Mouse (Mus musculus): ENCODE results near the gene Ptpdc1.
A peak's percentile ranks its signal among the peaks of the same experiment; 100 is the strongest.

The Ptpdc1 gene

DNA sequence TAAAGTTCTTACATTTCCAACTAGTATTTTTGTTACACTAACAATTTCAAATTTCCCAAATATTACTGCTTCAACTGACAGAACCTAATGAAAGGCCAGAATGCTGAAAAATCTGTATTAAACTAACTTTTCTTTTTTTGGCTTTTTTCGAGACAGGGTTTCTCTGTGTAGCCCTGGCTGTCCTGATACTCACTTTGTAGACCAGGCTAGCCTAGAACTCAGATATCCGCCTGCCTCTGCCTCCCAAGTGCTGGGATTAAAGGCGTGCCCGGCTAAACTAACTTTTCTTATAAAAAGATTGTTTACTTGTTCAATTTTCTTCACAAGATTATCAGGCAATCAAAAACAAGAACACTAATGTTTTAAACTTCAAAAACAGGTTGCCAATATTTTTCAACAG, 80.6 kb downstream of the Ptpdc1 start:
- peaks cover 59% of the 10 kb centered on the region for H3K4me1 ChIP-seq (replicated peaks; ENCODE audit: low read depth, low read length)
- peak overlapping the region; percentile 95 for H3K4me3 ChIP-seq (replicated peaks; ENCODE audit: low read length)
- 0 out of 2 replicates have a peak, but pooled peaks cover 5% of the 10 kb centered on the region for H3K27me3 ChIP-seq (ENCODE audit: insufficient read depth, low read length)
- H3K36me3 ChIP-seq (ENCODE audit: insufficient read depth, low read length): peaks cover 18% of the 10 kb centered on the region; the same call in 1 of the 2 replicates
- TF ChIP-seq NANOG (IDR thresholded peaks at IDR 0.05; ENCODE audit: borderline replicate concordance, low read length) (no peak), CTCF (conservative IDR thresholded peaks at IDR 0.05; ENCODE audit: low read length) (no peak), POU5F1 (IDR thresholded peaks at IDR 0.05; ENCODE audit: borderline replicate concordance, low read length) (no peak)
- H3K9me3 ChIP-seq (ENCODE audit: low read length): no peaks in the 10 kb centered on the region

DNA sequence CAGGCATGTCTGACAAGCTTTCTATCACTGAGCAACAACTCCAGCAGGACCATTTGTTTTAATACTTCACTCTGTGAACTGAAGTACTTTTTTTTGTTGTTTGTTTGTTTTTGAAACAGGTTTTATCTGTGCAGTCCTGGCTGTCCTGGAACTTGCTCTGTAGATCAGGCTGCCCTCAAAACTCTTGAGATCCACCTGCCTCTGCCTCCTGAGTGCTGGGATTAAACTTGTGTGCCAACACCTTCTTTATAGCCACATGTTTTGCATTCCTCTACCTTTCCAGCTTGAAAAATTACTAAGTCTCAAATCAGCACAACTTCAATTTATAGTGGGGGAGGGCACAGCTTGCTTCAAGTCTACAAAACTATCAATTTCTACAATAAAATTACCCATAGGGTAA, 81.1 kb downstream of the Ptpdc1 start:
- TF ChIP-seq CTCF (conservative IDR thresholded peaks at IDR 0.05; ENCODE audit: low read length) (no peak), POU5F1 (IDR thresholded peaks at IDR 0.05; ENCODE audit: borderline replicate concordance, low read length) (no peak), NANOG (IDR thresholded peaks at IDR 0.05; ENCODE audit: borderline replicate concordance, low read length) (no peak)
- Histone ChIP-seq H3K36me3 (ENCODE audit: insufficient read depth, low read length) (peaks cover 18% of the 10 kb centered on the region; the same call in 1 of the 2 replicates), H3K27me3 (ENCODE audit: insufficient read depth, low read length) (0 out of 2 replicates have a peak, but pooled peaks cover 5% of the 10 kb centered on the region), H3K4me1 (replicated peaks; ENCODE audit: low read depth, low read length) (peaks cover 62% of the 10 kb centered on the region), H3K9me3 (ENCODE audit: low read length) (no peaks in the 10 kb centered on the region), H3K4me3 (replicated peaks; ENCODE audit: low read length) (peak overlapping the region; percentile 95)

DNA sequence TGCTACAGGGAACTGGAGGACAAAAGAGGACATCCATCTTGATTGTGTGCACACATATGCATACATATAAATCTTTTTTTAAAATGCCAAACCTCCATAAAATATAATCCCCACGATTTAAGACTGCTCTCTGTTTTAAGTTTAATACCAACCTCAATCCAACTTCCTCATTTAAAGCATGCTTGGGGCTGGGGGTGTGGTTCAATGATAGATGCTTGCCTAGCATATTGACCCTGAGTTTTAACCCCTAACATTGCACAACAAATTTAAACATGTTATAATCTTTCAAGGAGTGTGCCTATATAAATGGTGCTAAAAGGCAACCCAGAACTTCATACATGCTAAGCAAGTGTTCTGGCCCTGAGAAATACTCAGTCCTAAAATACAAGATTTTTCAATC, 85.0 kb downstream of the Ptpdc1 start:
- peaks cover 56% of the 10 kb centered on the region for H3K36me3 ChIP-seq (ENCODE audit: insufficient read depth, low read length)
- TF ChIP-seq CTCF (conservative IDR thresholded peaks at IDR 0.05; ENCODE audit: low read length) (no peak), NANOG (IDR thresholded peaks at IDR 0.05; ENCODE audit: borderline replicate concordance, low read length) (no peak), POU5F1 (IDR thresholded peaks at IDR 0.05; ENCODE audit: borderline replicate concordance, low read length) (no peak)
- no peaks in the 10 kb centered on the region for H3K9me3 ChIP-seq (ENCODE audit: low read length)
- peaks cover 60% of the 10 kb centered on the region for H3K4me1 ChIP-seq (replicated peaks; ENCODE audit: low read depth, low read length)
- no peaks in the 10 kb centered on the region for H3K27me3 ChIP-seq (ENCODE audit: insufficient read depth, low read length)
- 0 out of 2 replicates have a peak overlapping the region, but pooled peaks have one; percentile 20 for H3K4me3 ChIP-seq (replicated peaks; ENCODE audit: low read length)

DNA sequence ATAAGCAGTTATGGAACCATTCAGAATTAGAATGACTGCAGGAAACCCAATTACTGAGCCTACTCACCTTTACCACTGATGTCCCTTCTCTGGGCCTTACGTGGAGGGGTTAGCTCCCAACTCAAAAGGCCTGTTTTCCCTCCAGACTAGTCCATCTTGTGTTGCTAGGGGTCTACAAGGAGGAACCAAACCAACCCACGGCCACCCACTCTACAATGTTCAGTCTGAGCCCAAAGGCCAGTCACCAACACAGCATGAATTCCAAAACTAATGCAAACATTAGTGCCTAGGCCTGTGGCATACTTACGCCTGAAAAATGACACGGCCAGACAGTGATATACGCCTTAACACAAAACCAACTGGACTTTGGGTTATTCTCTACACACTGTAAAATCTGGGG, 92.0 kb downstream of the Ptpdc1 start:
- Histone ChIP-seq H3K36me3 (ENCODE audit: insufficient read depth, low read length) (peaks cover 47% of the 10 kb centered on the region), H3K27me3 (ENCODE audit: insufficient read depth, low read length) (no peaks in the 10 kb centered on the region), H3K4me1 (replicated peaks; ENCODE audit: low read depth, low read length) (peaks cover 7% of the 10 kb centered on the region), H3K4me3 (replicated peaks; ENCODE audit: low read length) (no peak overlapping the region), H3K9me3 (ENCODE audit: low read length) (no peaks in the 10 kb centered on the region)
- no peak for TF ChIP-seq POU5F1 (IDR thresholded peaks at IDR 0.05; ENCODE audit: borderline replicate concordance, low read length)
- no peak for TF ChIP-seq CTCF (conservative IDR thresholded peaks at IDR 0.05; ENCODE audit: low read length)
- TF ChIP-seq NANOG (IDR thresholded peaks at IDR 0.05; ENCODE audit: borderline replicate concordance, low read length): no peak

DNA sequence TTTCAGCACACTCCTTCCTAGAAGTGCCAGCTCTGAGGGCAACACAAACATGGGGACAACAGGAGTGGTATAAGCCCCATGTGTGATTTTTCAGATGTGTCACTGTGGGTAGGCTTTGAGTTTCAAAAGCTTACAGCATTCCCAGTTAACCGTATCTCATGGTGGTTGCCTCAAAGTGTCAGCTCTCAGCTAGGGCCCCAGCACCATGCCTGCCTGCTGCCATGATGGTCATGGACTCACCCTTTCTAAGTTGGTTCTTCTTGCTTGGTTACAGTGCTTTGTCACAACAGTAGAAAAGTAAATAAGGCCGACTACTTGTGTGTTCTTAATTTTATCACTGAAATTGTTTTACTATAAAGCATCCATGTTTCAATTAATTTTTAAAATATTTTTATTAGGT, 94.0 kb downstream of the Ptpdc1 start:
- H3K4me3 ChIP-seq (replicated peaks; ENCODE audit: low read length): no peak overlapping the region
- peaks cover 17% of the 10 kb centered on the region for H3K4me1 ChIP-seq (replicated peaks; ENCODE audit: low read depth, low read length)
- no peaks in the 10 kb centered on the region for H3K27me3 ChIP-seq (ENCODE audit: insufficient read depth, low read length)
- peaks cover 27% of the 10 kb centered on the region for H3K36me3 ChIP-seq (ENCODE audit: insufficient read depth, low read length)
- TF ChIP-seq CTCF (conservative IDR thresholded peaks at IDR 0.05; ENCODE audit: low read length): no peak
- TF ChIP-seq POU5F1 (IDR thresholded peaks at IDR 0.05; ENCODE audit: borderline replicate concordance, low read length): no peak
- no peak for TF ChIP-seq NANOG (IDR thresholded peaks at IDR 0.05; ENCODE audit: borderline replicate concordance, low read length)
- H3K9me3 ChIP-seq (ENCODE audit: low read length): no peaks in the 10 kb centered on the region

DNA sequence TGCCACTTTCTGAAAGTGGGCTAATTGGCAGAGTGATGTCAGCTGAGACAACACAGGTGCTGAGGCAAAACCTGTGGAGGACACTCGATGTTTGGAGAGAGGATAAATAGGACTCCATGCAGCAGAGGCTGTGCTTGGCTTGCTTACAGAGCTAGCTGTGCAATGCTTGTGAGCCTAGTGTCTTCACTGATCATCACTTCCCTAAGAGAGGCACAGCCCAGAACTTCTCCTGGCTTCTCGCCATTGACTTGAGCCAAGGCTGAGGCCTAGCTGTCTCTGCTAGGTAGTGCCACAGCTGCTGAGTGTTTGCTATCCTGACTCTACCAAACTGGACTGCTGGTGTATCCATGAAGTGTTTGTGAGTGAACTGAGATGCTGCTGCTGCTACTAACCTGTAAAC, 94.8 kb downstream of the Ptpdc1 start:
- H3K27me3 ChIP-seq (ENCODE audit: insufficient read depth, low read length): no peaks in the 10 kb centered on the region
- H3K36me3 ChIP-seq (ENCODE audit: insufficient read depth, low read length): peaks cover 21% of the 10 kb centered on the region
- H3K4me1 ChIP-seq (replicated peaks; ENCODE audit: low read depth, low read length): peaks cover 25% of the 10 kb centered on the region
- no peak overlapping the region for H3K4me3 ChIP-seq (replicated peaks; ENCODE audit: low read length)
- TF ChIP-seq NANOG (IDR thresholded peaks at IDR 0.05; ENCODE audit: borderline replicate concordance, low read length): no peak
- no peak for TF ChIP-seq CTCF (conservative IDR thresholded peaks at IDR 0.05; ENCODE audit: low read length)
- no peak for TF ChIP-seq POU5F1 (IDR thresholded peaks at IDR 0.05; ENCODE audit: borderline replicate concordance, low read length)
- H3K9me3 ChIP-seq (ENCODE audit: low read length): no peaks in the 10 kb centered on the region

DNA sequence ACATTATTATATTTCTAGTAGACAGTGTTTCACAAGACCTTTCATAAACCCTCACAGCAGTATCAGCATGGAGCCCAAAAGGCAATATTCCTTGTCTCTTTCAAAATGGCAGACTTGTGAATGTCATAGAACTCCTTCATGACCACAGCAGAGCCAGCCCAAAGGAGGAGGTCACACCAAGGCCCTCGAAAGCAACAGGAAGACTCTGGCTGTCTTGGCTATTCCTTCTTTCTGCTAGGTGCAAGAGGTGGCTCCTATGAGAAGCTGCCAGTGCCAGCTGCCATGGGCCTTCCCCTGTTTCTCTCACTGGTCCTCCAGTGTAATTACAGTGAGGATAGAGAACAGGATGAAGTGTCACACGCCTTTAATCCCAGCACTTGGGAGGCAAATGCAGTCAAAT, 96.4 kb downstream of the Ptpdc1 start:
- Histone ChIP-seq H3K4me1 (replicated peaks; ENCODE audit: low read depth, low read length) (peaks cover 30% of the 10 kb centered on the region), H3K36me3 (ENCODE audit: insufficient read depth, low read length) (peaks cover 7% of the 10 kb centered on the region)
- TF ChIP-seq POU5F1 (IDR thresholded peaks at IDR 0.05; ENCODE audit: borderline replicate concordance, low read length): no peak
- no peak for TF ChIP-seq CTCF (conservative IDR thresholded peaks at IDR 0.05; ENCODE audit: low read length)
- TF ChIP-seq NANOG (IDR thresholded peaks at IDR 0.05; ENCODE audit: borderline replicate concordance, low read length): no peak

DNA sequence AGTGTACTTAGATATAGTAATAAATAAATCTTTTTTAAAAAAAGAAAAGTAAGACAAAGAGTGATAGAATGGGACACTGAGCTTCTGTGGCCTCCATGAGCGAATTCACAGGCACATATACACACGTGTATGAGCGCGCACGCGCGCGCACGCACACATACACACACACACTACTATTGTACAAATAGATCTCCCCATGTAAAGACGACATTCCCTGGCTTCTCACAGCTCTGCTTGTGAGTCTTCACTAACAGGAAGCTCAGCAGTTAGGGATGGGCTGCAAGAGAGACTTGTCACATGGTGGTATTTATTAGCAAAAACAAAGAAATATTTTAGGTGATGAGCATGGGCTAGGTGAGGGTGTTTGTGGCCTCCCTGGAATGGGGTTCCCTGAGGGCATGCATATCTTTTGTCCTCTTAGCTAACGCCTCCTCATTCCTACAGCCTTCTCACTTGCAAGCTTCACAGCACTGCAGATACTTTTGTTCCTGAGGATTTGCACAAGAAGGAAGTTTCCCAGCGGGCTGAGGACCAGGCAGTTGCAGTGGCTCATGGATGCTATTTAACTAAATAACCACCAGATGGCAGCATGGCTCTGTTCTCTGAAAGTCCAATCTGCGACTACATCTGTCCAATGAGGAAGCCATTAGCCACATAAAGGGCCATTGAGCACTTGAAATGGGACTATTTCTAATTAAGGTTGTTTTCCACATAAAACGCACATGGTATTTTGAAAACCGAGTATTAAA, 97.2 kb downstream of the Ptpdc1 start:
- peaks cover 2% of the 10 kb centered on the region; the same call in 1 of the 2 replicates for H3K36me3 ChIP-seq (ENCODE audit: insufficient read depth, low read length)
- TF ChIP-seq NANOG (IDR thresholded peaks at IDR 0.05; ENCODE audit: borderline replicate concordance, low read length) (no peak), POU5F1 (IDR thresholded peaks at IDR 0.05; ENCODE audit: borderline replicate concordance, low read length) (no peak), CTCF (conservative IDR thresholded peaks at IDR 0.05; ENCODE audit: low read length) (peak; percentile 61)
- no peak overlapping the region for H3K4me3 ChIP-seq (replicated peaks; ENCODE audit: low read length)
- no peaks in the 10 kb centered on the region for H3K27me3 ChIP-seq (ENCODE audit: insufficient read depth, low read length)
- H3K4me1 ChIP-seq (replicated peaks; ENCODE audit: low read depth, low read length): peaks cover 30% of the 10 kb centered on the region
- no peaks in the 10 kb centered on the region for H3K9me3 ChIP-seq (ENCODE audit: low read length)

More for the DNA sequence above, 96.4 kb downstream of the Ptpdc1 start:
- Histone ChIP-seq H3K27me3 (ENCODE audit: insufficient read depth, low read length) (no peaks in the 10 kb centered on the region), H3K9me3 (ENCODE audit: low read length) (no peaks in the 10 kb centered on the region), H3K4me3 (replicated peaks; ENCODE audit: low read length) (no peak overlapping the region)
